Mouse (Mus musculus) heart, adult 2 months (tissue): Measurements from ENCODE around the gene 4930568D16Rik. TPM values are rescaled to one million over a fixed set of nuclear protein-coding genes. Genes with fewer than 3 reads are reported as not detected.

Experiments used
- DNase-seq, 2 experiments: peaks; one replicate each; pipeline ENCODE4 v3.0.0; 2021
- H3K27ac ChIP-seq: fragments of 200-600 bp; 2 replicates; pipeline ENCODE4 v1.8.1; 2022
- H3K27me3 ChIP-seq: fragments of 200-500 bp; 2 replicates; pipeline ENCODE4 v1.6.1; 2012; ENCODE audit warnings: mild to moderate bottlenecking, low read length, inconsistent platforms, mixed read lengths; ENCODE audit not compliant: control insufficient read depth, insufficient read depth
- H3K36me3 ChIP-seq: fragments of 200-500 bp; 2 replicates; pipeline ENCODE4 v1.6.1; 2012; ENCODE audit warnings: low read length, inconsistent platforms; ENCODE audit not compliant: control insufficient read depth, insufficient read depth
- H3K4me1 ChIP-seq: fragments of 200-500 bp; 2 replicates; pipeline ENCODE4 v1.6.1; 2011; ENCODE audit warnings: low read length; ENCODE audit not compliant: control insufficient read depth, insufficient read depth
- H3K4me3 ChIP-seq: fragments of 200-600 bp; 2 replicates; pipeline ENCODE4 v1.8.1; 2022
- H3K79me2 ChIP-seq: fragments of 200-500 bp; replicated peaks from 2 replicates; pipeline ENCODE4 v1.6.1; 2012; ENCODE audit warnings: mild to moderate bottlenecking, inconsistent platforms, low read length, moderate library complexity, mixed read lengths; ENCODE audit not compliant: control insufficient read depth, insufficient read depth
- H3K9ac ChIP-seq: fragments of 200-500 bp; 2 replicates; pipeline ENCODE4 v1.6.1; 2012; ENCODE audit warnings: low read depth, mild to moderate bottlenecking, control low read depth, inconsistent platforms, low read length, mixed read lengths
- CTCF ChIP-seq: fragments of 200-600 bp; IDR thresholded peaks from 2 replicates; pipeline ENCODE4 v1.8.1; 2022; ENCODE audit warnings: antibody characterized with exemption, mild to moderate bottlenecking, moderate library complexity
- EP300 ChIP-seq: fragments of 200-500 bp; IDR thresholded peaks from 2 replicates; pipeline ENCODE4 v1.6.1; 2011; ENCODE audit warnings: low read depth, low read length, control low read depth; ENCODE audit not compliant: insufficient read depth
- POLR2A ChIP-seq: fragments of 200-500 bp; IDR thresholded peaks from 2 replicates; pipeline ENCODE4 v1.6.1; 2011; ENCODE audit warnings: mild to moderate bottlenecking, low read depth, low read length, control low read depth; ENCODE audit not compliant: insufficient read depth
- WGBS: fragments of 180-500 bp; shearing (Covaris S2); methylation state at CpG from one replicate; pipeline ENCODE4 v1.1.7; 2018; 5-methylcytosine and 5-hydroxymethylcytosine counted together
- intact Hi-C: fragments of 180-260 bp; cut with DNase I; formaldehyde crosslinking; loops from one replicate; pipeline ENCODE4 v1.15.1; 2025
- polyA plus RNA-seq: library from polyadenylated mRNA; depleted of rRNA; stranded (reverse); fragments of >200 nt; gene quantifications from 2 replicates; pipeline ENCODE4 v1.2.3, GENCODE M21; 2012
- total RNA-seq, 2 experiments: library from RNA; stranded (reverse); gene quantifications; 2 replicates each; pipeline ENCODE4 v1.2.3; 2021

4930568D16Rik gene
- total and polyA plus RNA-seq, 3 experiments, result not detected

DNA sequence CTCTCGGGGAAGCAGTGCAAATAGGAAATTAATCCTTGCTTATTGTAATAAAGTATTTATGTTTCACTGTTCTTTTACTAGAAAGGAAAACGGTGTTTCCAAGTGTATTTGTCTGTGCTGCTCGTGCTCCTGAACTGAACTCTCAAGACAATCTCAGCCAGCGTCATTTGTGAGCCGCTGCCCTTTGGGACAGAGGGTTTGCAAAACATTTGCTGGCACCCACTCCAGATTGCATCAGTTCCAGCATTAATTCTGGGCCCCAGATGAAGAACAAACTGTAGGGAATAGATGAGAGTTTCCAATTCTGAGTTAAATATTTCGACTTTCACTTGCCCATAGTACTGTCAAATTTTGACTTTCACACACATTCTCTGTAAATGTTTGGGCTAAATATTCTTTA, 28.8 kb downstream of the 4930568D16Rik start:
- H3K36me3 ChIP-seq, result peaks cover 4% of the 10 kb centered on the region
- DNase-seq, result peak; percentile 65 to 72
- no peaks in the 10 kb centered on the region for H3K27me3 ChIP-seq
- WGBS, result 25% methylated on average over 6 of the region's 6 CpGs
- H3K9ac ChIP-seq, result no peak overlapping the region
- H3K4me3 ChIP-seq, result no peak overlapping the region
- TF ChIP-seq POLR2A (no peak), EP300 (no peak), CTCF (no peak)
- H3K27ac ChIP-seq, result peak overlapping the region; percentile 94
- H3K4me1 ChIP-seq, result peaks cover 11% of the 10 kb centered on the region
- no peaks in the 10 kb centered on the region for H3K79me2 ChIP-seq
- intact Hi-C loops, result loop anchor here (5.0 kb wide), 1 partner anchor 136 kb away; the partner anchor contains the start of gene Rab14

GRCm38 (mm10) chr2:35338036-35338435, 29.5 kb downstream of the 4930568D16Rik start:
- Histone ChIP-seq H3K27ac (peak overlapping the region; percentile 94), H3K4me3 (no peak overlapping the region), H3K27me3 (no peaks in the 10 kb centered on the region), H3K79me2 (no peaks in the 10 kb centered on the region; the same call in 1 of the 2 replicates), H3K4me1 (peaks cover 11% of the 10 kb centered on the region), H3K36me3 (peaks cover 4% of the 10 kb centered on the region), H3K9ac (no peak overlapping the region)
- intact Hi-C loops, result loop anchor here (5.0 kb wide), 1 partner anchor 136 kb away; the partner anchor contains the start of gene Rab14
- TF ChIP-seq CTCF (no peak), POLR2A (no peak), EP300 (no peak)
- 33% methylated on average over 1 of the region's 1 CpGs for WGBS
- no peak for DNase-seq

GRCm38 (mm10) chr2:35337419-35337818, 30.1 kb downstream of the 4930568D16Rik start:
- Histone ChIP-seq H3K4me3 (peak overlapping the region; percentile 92), H3K79me2 (no peaks in the 10 kb centered on the region; the same call in none of the 2 replicates), H3K36me3 (peaks cover 4% of the 10 kb centered on the region), H3K27ac (peak overlapping the region; percentile 94), H3K27me3 (no peaks in the 10 kb centered on the region), H3K9ac (peak overlapping the region; percentile 75), H3K4me1 (peaks cover 14% of the 10 kb centered on the region)
- DNase-seq, result no peak
- intact Hi-C loops, result loop anchor here (5.0 kb wide), 1 partner anchor 135 kb away; the partner anchor contains the start of gene Rab14
- 15% methylated on average over 10 of the region's 10 CpGs for WGBS
- TF ChIP-seq POLR2A, result no peak
- no peak for TF ChIP-seq CTCF
- TF ChIP-seq EP300, result no peak

- H3K27me3 ChIP-seq, result no peaks in the 10 kb centered on the region
- H3K36me3 ChIP-seq, result peaks cover 4% of the 10 kb centered on the region
- no peak for TF ChIP-seq CTCF
- TF ChIP-seq POLR2A, result peak; percentile 98
- peak; percentile 84 for TF ChIP-seq EP300
- H3K4me1 ChIP-seq, result peaks cover 14% of the 10 kb centered on the region
- H3K4me3 ChIP-seq, result peak within 1 kb of the TSS; percentile 92
- H3K79me2 ChIP-seq, result no peaks in the 10 kb centered on the region; the same call in none of the 2 replicates
- peak within 1 kb of the TSS; percentile 75 for H3K9ac ChIP-seq
- intact Hi-C loops, result loop anchor here (5.0 kb wide), 1 partner anchor 134 kb away; the partner anchor contains the start of gene Rab14
- H3K27ac ChIP-seq, result peak within 1 kb of the TSS; percentile 94
- WGBS, result under 1% methylated on average over 45 of the region's 45 CpGs
- peak; percentile 100 for DNase-seq
Observed at GRCm38 (mm10) chr2:35336388-35337280, 30.9 kb downstream of the 4930568D16Rik start, which contains the start of gene Stom. TSS of gene Stom (minus strand) at chr2:35336976.

GRCm38 (mm10) chr2:35335620-35336019, 31.9 kb downstream of the 4930568D16Rik start:
- WGBS, result 31% methylated on average over 7 of the region's 7 CpGs
- intact Hi-C loops, result loop anchor here (5.0 kb wide), 1 partner anchor 133 kb away; the partner anchor contains the start of gene Rab14
- no peak for TF ChIP-seq EP300
- TF ChIP-seq POLR2A, result no peak
- TF ChIP-seq CTCF, result no peak

GRCm38 (mm10) chr2:35333670-35334069, 33.9 kb downstream of the 4930568D16Rik start:
- Histone ChIP-seq H3K4me3 (no peak overlapping the region), H3K27ac (no peak overlapping the region), H3K4me1 (peaks cover 11% of the 10 kb centered on the region), H3K36me3 (peaks cover 4% of the 10 kb centered on the region), H3K9ac (no peak overlapping the region), H3K27me3 (no peaks in the 10 kb centered on the region), H3K79me2 (no peaks in the 10 kb centered on the region; the same call in none of the 2 replicates)
- TF ChIP-seq CTCF (no peak), POLR2A (no peak), EP300 (no peak)
- intact Hi-C loops, result no loop called here
- DNase-seq, result no peak

More at GRCm38 (mm10) chr2:35335620-35336019, 31.9 kb downstream of the 4930568D16Rik start:
- no peaks in the 10 kb centered on the region; the same call in none of the 2 replicates for H3K79me2 ChIP-seq
- peak overlapping the region; percentile 94; the same call in 1 of the 2 replicates for H3K27ac ChIP-seq
- no peak for DNase-seq
- no peaks in the 10 kb centered on the region for H3K27me3 ChIP-seq
- H3K4me1 ChIP-seq, result peaks cover 14% of the 10 kb centered on the region
- peaks cover 4% of the 10 kb centered on the region for H3K36me3 ChIP-seq
- H3K9ac ChIP-seq, result no peak overlapping the region; the same call in 1 of the 2 replicates
- peak overlapping the region; percentile 92; the same call in 1 of the 2 replicates for H3K4me3 ChIP-seq
